In genomic region chr9:110170858-110171257, GRCm38 (mm10) we compare ENCODE assay signal across 10 mouse cellular contexts. TPM values are rescaled to one million over a fixed set of nuclear protein-coding genes. Genes with fewer than 3 reads are reported as not detected.
A peak's percentile ranks its signal among the peaks of the same experiment; 100 is the strongest.
DNase-seq lines count a peak whose midpoint lies in the region.
"Had no signal": no experiment of that assay in that cellular context is flagged by ENCODE, and none has a peak within 500 bp of the region (broad histone marks: within the 10 kb centered on the region; RNA-seq: fewer than 3 reads in every experiment).

No protein-coding gene starts in this region.

- intact Hi-C loops in gastrocnemius, postnatal 36 days (cut with DNase I) = loop anchor here (5.0 kb wide), 1 partner anchor 126 kb away; no protein-coding TSS in a partner anchor
- intact Hi-C loops in left cerebral cortex, postnatal 4 days (cut with DNase I) = no loop called here

- peak; percentile 34 for DNase-seq in gastrocnemius, adult 18-20 months (ENCODE audit: low spot score)
- DNase-seq in gastrocnemius, postnatal 36 days = no peak
- DNase-seq in left cerebral cortex, adult 8-10 months (ENCODE audit: low spot score in 2 of 2) = peak; percentile 14 to 17
- DNase-seq in left cerebral cortex, postnatal 4 days = no peak
- peak; percentile 57 for DNase-seq in brain, adult 2 months (ENCODE audit: low read depth, low spot score)
- DNase-seq in right cerebral cortex, postnatal 10 days (ENCODE audit: low spot score in 2 of 2) = peak; percentile 24 to 34
- DNase-seq in natural killer cell, adult 2 months (ENCODE audit: low spot score in 2 of 2) = no peak
- DNase-seq in yolk sac, embryonic 10.5 days (ENCODE audit: low spot score) = no peak
- DNase-seq: kidney, postnatal 36 days; thymus, postnatal 4 days had no signal

RNA-seq across cellular contexts. Expression of gene Dhx30, which starts 53.2 kb away (rescaled TPM):
- 10 to 100 TPM; 31.6 to 32.5 TPM for total RNA-seq in gastrocnemius, adult 18-20 months (2021)
- 10 to 100 TPM; 30.4 to 32.0 TPM for total RNA-seq in gastrocnemius, postnatal 36 days (2021)
- 100 to 1,000 TPM; 158 to 171 (median 165) TPM for total RNA-seq in left cerebral cortex, adult 8-10 months (2022)
- total RNA-seq in left cerebral cortex, postnatal 4 days (2021) = 100 to 1,000 TPM; 150 to 157 TPM

RNA-seq across cellular contexts. Expression of gene Smarcc1, which starts 53.4 kb away (rescaled TPM):
- total RNA-seq in gastrocnemius, adult 18-20 months (2021) = 10 to 100 TPM; 23.4 to 24.3 TPM
- 10 to 100 TPM; 21.1 to 23.8 TPM for total RNA-seq in gastrocnemius, postnatal 36 days (2021)
- total RNA-seq in left cerebral cortex, adult 8-10 months (2022) = 10 to 100 TPM; 65.3 to 82.2 (median 72.2) TPM
- total RNA-seq in left cerebral cortex, postnatal 4 days (2021) = 100 to 1,000 TPM; 103 to 118 TPM

Comparison
In these comparisons a context has a peak if more than half of its experiments do, and no peak if none do; other contexts are left out.
1. DNase-seq: peak in gastrocnemius, adult 18-20 months (single experiment), left cerebral cortex, adult 8-10 months (2 of 2), brain, adult 2 months (single experiment) and right cerebral cortex, postnatal 10 days (2 of 2); none in gastrocnemius, postnatal 36 days (0 of 2), left cerebral cortex, postnatal 4 days (single experiment), natural killer cell, adult 2 months (0 of 2) and yolk sac, embryonic 10.5 days (single experiment).
2. RNA of gene Dhx30, which starts 53.2 kb away (total RNA-seq): 158 to 171 TPM in left cerebral cortex, adult 8-10 months and 150 to 157 TPM in left cerebral cortex, postnatal 4 days; 31.6 to 32.5 TPM in gastrocnemius, adult 18-20 months and 30.4 to 32.0 TPM in gastrocnemius, postnatal 36 days; every median in the first group is over 4 times any median in the second.